Mouse (Mus musculus): Measurements from ENCODE around the gene St3gal3.

St3gal3 gene

GRCm38 (mm10) chr4:117990571-117990970 is 144.1 kb downstream of the St3gal3 start:
- in situ Hi-C loops (cut with MboI, MseI): loop anchor here (10.0 kb wide), 1 partner anchor 1726 kb away; no protein-coding TSS in a partner anchor

- in situ Hi-C loops (cut with MboI, MseI): loop anchor here (10.0 kb wide), 1 partner anchor 1725 kb away; no protein-coding TSS in a partner anchor
Observed at GRCm38 (mm10) chr4:117989801-117990200, 144.9 kb downstream of the St3gal3 start.

GRCm38 (mm10) chr4:117986766-117987165 is 147.9 kb downstream of the St3gal3 start:
- in situ Hi-C loops (cut with MboI, MseI): no loop called here

GRCm38 (mm10) chr4:117984993-117985587 is 149.6 kb downstream of the St3gal3 start:
- in situ Hi-C loops (cut with MboI, MseI): no loop called here

- in situ Hi-C loops (cut with MboI, MseI): no loop called here
Observed at GRCm38 (mm10) chr4:117984206-117984605, 150.5 kb downstream of the St3gal3 start.

GRCm38 (mm10) chr4:117982706-117983105 is 152.0 kb downstream of the St3gal3 start:
- in situ Hi-C loops (cut with MboI, MseI): no loop called here

GRCm38 (mm10) chr4:117981518-117981917 is 153.2 kb downstream of the St3gal3 start:
- in situ Hi-C loops (cut with MboI, MseI): no loop called here

GRCm38 (mm10) chr4:117980161-117980560 is 154.6 kb downstream of the St3gal3 start:
- in situ Hi-C loops (cut with MboI, MseI): no loop called here

GRCm38 (mm10) chr4:117979181-117979580 is 155.5 kb downstream of the St3gal3 start:
- in situ Hi-C loops (cut with MboI, MseI): no loop called here

GRCm38 (mm10) chr4:117978282-117978681 is 156.4 kb downstream of the St3gal3 start:
- in situ Hi-C loops (cut with MboI, MseI): no loop called here

- in situ Hi-C loops (cut with MboI, MseI): no loop called here
Observed at GRCm38 (mm10) chr4:117977841-117978240, 156.9 kb downstream of the St3gal3 start.

- in situ Hi-C loops (cut with MboI, MseI): no loop called here
Observed at GRCm38 (mm10) chr4:117977371-117977770, 157.3 kb downstream of the St3gal3 start.

GRCm38 (mm10) chr4:117975820-117976219 is 158.9 kb downstream of the St3gal3 start:
- in situ Hi-C loops (cut with MboI, MseI): no loop called here

GRCm38 (mm10) chr4:117974719-117975118 is 160.0 kb downstream of the St3gal3 start:
- in situ Hi-C loops (cut with MboI, MseI): no loop called here

GRCm38 (mm10) chr4:117972999-117973398 is 161.7 kb downstream of the St3gal3 start:
- in situ Hi-C loops (cut with MboI, MseI): no loop called here

- in situ Hi-C loops (cut with MboI, MseI): no loop called here
Observed at GRCm38 (mm10) chr4:117964346-117965025, 170.2 kb downstream of the St3gal3 start.

GRCm38 (mm10) chr4:117957492-117957891 is 177.2 kb downstream of the St3gal3 start:
- in situ Hi-C loops (cut with MboI, MseI): no loop called here

- in situ Hi-C loops (cut with MboI, MseI): no loop called here
Observed at GRCm38 (mm10) chr4:117947493-117947892, 187.2 kb downstream of the St3gal3 start.

- in situ Hi-C loops (cut with MboI, MseI): no loop called here
Observed at GRCm38 (mm10) chr4:117946639-117947305, 187.9 kb downstream of the St3gal3 start.

- in situ Hi-C loops (cut with MboI, MseI): no loop called here
Observed at GRCm38 (mm10) chr4:117943317-117943716, 191.4 kb downstream of the St3gal3 start.

- in situ Hi-C loops (cut with MboI, MseI): no loop called here
Observed at GRCm38 (mm10) chr4:117936964-117937363, 197.8 kb downstream of the St3gal3 start.

GRCm38 (mm10) chr4:117934081-117934480 is 200.6 kb downstream of the St3gal3 start:
- in situ Hi-C loops (cut with MboI, MseI): no loop called here

GRCm38 (mm10) chr4:117933248-117933647 is 201.5 kb downstream of the St3gal3 start:
- in situ Hi-C loops (cut with MboI, MseI): no loop called here
